Mouse (Mus musculus): Measurements from ENCODE around the gene Fus.

GRCm38 (mm10) chr7:128006193-128006592 lies 38.9 kb downstream of the Fus start:
- TF ChIP-seq CTCF (IDR thresholded peaks at IDR 0.05; ENCODE audit: low read depth, low read length), result no peak
- no peak for TF ChIP-seq POLR2A (IDR thresholded peaks at IDR 0.05; ENCODE audit: borderline replicate concordance, low read depth, low read length)
